Comparison of ENCODE assay signal across 15 mouse cellular contexts in the genomic region with DNA sequence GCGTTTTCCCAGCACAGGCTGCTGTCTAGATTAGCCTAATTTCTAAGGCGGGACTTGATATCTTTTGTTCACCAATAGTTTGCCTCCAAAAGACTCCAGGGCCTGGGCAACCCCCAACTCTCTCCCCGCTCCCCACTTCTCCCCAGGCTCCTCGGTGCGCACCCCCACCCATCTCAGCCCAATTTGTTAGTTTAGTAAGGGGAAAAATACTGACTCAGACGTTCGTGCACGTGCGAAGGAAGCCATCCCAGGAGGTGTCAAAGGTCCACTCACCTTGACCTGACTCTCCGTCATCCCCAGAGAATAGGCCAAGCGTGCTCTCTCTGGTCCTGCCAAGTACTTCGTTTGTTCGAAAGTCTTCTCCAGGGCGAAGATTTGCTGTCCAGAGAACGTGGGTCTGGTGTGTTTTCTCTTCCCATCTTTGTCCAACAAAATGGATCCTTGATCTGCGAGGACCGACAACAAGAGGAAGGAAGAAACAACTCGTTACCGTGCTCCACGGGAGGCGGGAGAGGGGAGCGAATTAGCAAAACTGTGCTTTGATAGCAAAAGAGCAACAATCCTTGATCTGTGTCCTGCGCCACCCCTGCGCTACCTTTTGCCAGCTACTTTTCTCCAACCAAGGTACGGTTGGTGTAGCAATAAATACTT. TPM values are rescaled to one million over a fixed set of nuclear protein-coding genes. Genes with fewer than 3 reads are reported as not detected.
DNase-seq lines count a peak whose midpoint lies in the region; ATAC-seq and TF ChIP-seq lines count a peak whose summit lies in the region.
"Had no signal": no experiment of that assay in that cellular context is flagged by ENCODE, and none has a peak within 500 bp of the region (broad histone marks: within the 10 kb centered on the region; RNA-seq: fewer than 3 reads in every experiment).

No protein-coding gene starts in this region.

- DNase-seq in kidney, postnatal 10 days = peak; percentile 11
- DNase-seq in kidney, postnatal 36 days = no peak
- DNase-seq in hindbrain, embryonic 10.5 days (ENCODE audit: low spot score) = peak; percentile 52
- DNase-seq in hindbrain, postnatal 0 days (ENCODE audit: low spot score) = no peak
- DNase-seq in retina, postnatal 1 day = peak; percentile 40
- no peak for DNase-seq in cerebellum, postnatal 36 days
- DNase-seq: adrenal gland, postnatal 10 days; kidney, adult 2 months; liver; lung, postnatal 10 days had no signal

- ATAC-seq in hindbrain, postnatal 0 days = no peak
- no peak for ATAC-seq in CD4-positive, CD25-positive, alpha-beta regulatory T cell, adult 4 months

- peaks cover 42% of the 10 kb centered on the region for H3K4me1 ChIP-seq in hindbrain, embryonic 10.5 days (replicated peaks)
- H3K4me1 ChIP-seq in hindbrain, postnatal 0 days (ENCODE audit: insufficient read depth, low read length) = no peaks in the 10 kb centered on the region

- peak overlapping the region; percentile 92 for H3K27ac ChIP-seq in hindbrain, embryonic 10.5 days
- no peak overlapping the region for H3K27ac ChIP-seq in hindbrain, postnatal 0 days

- no peak overlapping the region for H3K9ac ChIP-seq in hindbrain, postnatal 0 days (replicated peaks; ENCODE audit: low read length)
- H3K9ac ChIP-seq: heart, embryonic 12.5 days had no signal

- H3K4me2 ChIP-seq in hindbrain, postnatal 0 days (ENCODE audit: low read depth, low read length) = peak overlapping the region; percentile 24; the same call in 1 of the 2 replicates
- H3K4me2 ChIP-seq: heart, embryonic 12.5 days had no signal

- H3K27me3 ChIP-seq in hindbrain, embryonic 10.5 days (ENCODE audit: insufficient read depth, poor library complexity, severe bottlenecking) = peaks cover 100% of the 10 kb centered on the region
- peaks cover 60% of the 10 kb centered on the region for H3K27me3 ChIP-seq in hindbrain, postnatal 0 days (ENCODE audit: insufficient read depth, low read length)
- H3K27me3 ChIP-seq: CH12.LX had no signal

- 1% methylated on average over 25 of the region's 25 CpGs for WGBS in hindbrain, embryonic 10.5 days
- 4% methylated on average over 25 of the region's 25 CpGs for WGBS in hindbrain, postnatal 0 days

- TF ChIP-seq CTCF in hindbrain, postnatal 0 days (IDR thresholded peaks at IDR 0.05; ENCODE audit: low read depth) = no peak

- 0 out of 2 replicates have a peak, but pooled peaks cover 3% of the 10 kb centered on the region for H3K9me3 ChIP-seq in hindbrain, embryonic 10.5 days
- H3K9me3 ChIP-seq in hindbrain, postnatal 0 days (ENCODE audit: low read length) = no peaks in the 10 kb centered on the region
- H3K9me3 ChIP-seq: heart, embryonic 12.5 days had no signal

- H3K36me3 ChIP-seq in hindbrain, embryonic 10.5 days = peaks cover 9% of the 10 kb centered on the region; the same call in 1 of the 2 replicates
- no peaks in the 10 kb centered on the region for H3K36me3 ChIP-seq in hindbrain, postnatal 0 days (ENCODE audit: insufficient read depth, low read length)
- H3K36me3 ChIP-seq: heart, embryonic 12.5 days had no signal

- H3K4me3 ChIP-seq in hindbrain, embryonic 10.5 days = peak overlapping the region; percentile 66
- peak overlapping the region; percentile 37 for H3K4me3 ChIP-seq in hindbrain, postnatal 0 days (ENCODE audit: low read length)
- H3K4me3 ChIP-seq: erythroblast, embryonic 14.5 days; heart, embryonic 12.5 days had no signal

RNA-seq across cellular contexts. Expression of a gene that starts 3.1 kb away (rescaled TPM):
- 8.1 and 9.8 TPM in 2 replicates for polyA plus RNA-seq in hindbrain, embryonic 10.5 days (2016; fragmentation: Nextera tagmentation; extraction: Ambion mirVana)
- 2.4 and 2.6 TPM in 2 replicates for total RNA-seq in hindbrain, postnatal 0 days (2014; rRNA removed)
- 4.3 TPM in 2 replicates for polyA plus RNA-seq in hindbrain, postnatal 0 days (2015; fragmentation: Nextera tagmentation; extraction: Ambion mirVana)
- polyA plus RNA-seq in CD4-positive, CD25-positive, alpha-beta regulatory T cell, adult 4 months (2017; shearing (Covaris generic)) = not detected
- total RNA-seq: CH12.LX; gastrocnemius, adult 18-20 months had no signal
- polyA plus RNA-seq: erythroblast, embryonic 14.5 days had no signal

Comparison
In these comparisons a context has a peak if more than half of its experiments do, and no peak if none do; other contexts are left out.
1. DNase-seq: peak in kidney, postnatal 10 days (single experiment), hindbrain, embryonic 10.5 days (single experiment) and retina, postnatal 1 day (single experiment); none in kidney, postnatal 36 days (0 of 2), hindbrain, postnatal 0 days (single experiment) and cerebellum, postnatal 36 days (0 of 2).